Comparison of ENCODE assay signal across 11 mouse cellular contexts in genomic region chr9:13484267-13485240, GRCm38 (mm10). TPM values are rescaled to one million over a fixed set of nuclear protein-coding genes. Genes with fewer than 3 reads are reported as not detected.
DNase-seq lines count a peak whose midpoint lies in the region; ATAC-seq lines count a peak whose summit lies in the region.
"Had no signal": no experiment of that assay in that cellular context is flagged by ENCODE, and none has a peak within 500 bp of the region (broad histone marks: within the 10 kb centered on the region; RNA-seq: fewer than 3 reads in every experiment).

No protein-coding gene starts in this region.

- H3K27ac ChIP-seq in heart, embryonic 15.5 days = peak overlapping the region; percentile 48
- peak overlapping the region; percentile 32 for H3K27ac ChIP-seq in limb, embryonic 12.5 days
- no peak overlapping the region for H3K27ac ChIP-seq in hindbrain, embryonic 16.5 days (ENCODE audit: low read depth, low read length)

- no peaks in the 10 kb centered on the region for H3K27me3 ChIP-seq in heart, embryonic 15.5 days
- no peaks in the 10 kb centered on the region for H3K27me3 ChIP-seq in limb, embryonic 12.5 days
- H3K27me3 ChIP-seq in hindbrain, embryonic 16.5 days (replicated peaks; ENCODE audit: control insufficient read depth, insufficient read depth, low read length) = no peaks in the 10 kb centered on the region
- H3K27me3 ChIP-seq: embryonic facial prominence, embryonic 12.5 days had no signal

- peak overlapping the region; percentile 1; the same call in 1 of the 2 replicates for H3K9ac ChIP-seq in heart, embryonic 15.5 days
- H3K9ac ChIP-seq in limb, embryonic 12.5 days (replicated peaks) = no peak overlapping the region
- no peak overlapping the region for H3K9ac ChIP-seq in hindbrain, embryonic 16.5 days (ENCODE audit: low read depth, low read length)

- no peak overlapping the region; the same call in 1 of the 2 replicates for H3K4me3 ChIP-seq in heart, embryonic 15.5 days
- no peak overlapping the region for H3K4me3 ChIP-seq in limb, embryonic 12.5 days (replicated peaks)
- H3K4me3 ChIP-seq in hindbrain, embryonic 16.5 days (ENCODE audit: low read length) = no peak overlapping the region
- H3K4me3 ChIP-seq: embryonic facial prominence, embryonic 12.5 days had no signal

- H3K36me3 ChIP-seq in heart, embryonic 15.5 days = no peaks in the 10 kb centered on the region
- H3K36me3 ChIP-seq in limb, embryonic 12.5 days = no peaks in the 10 kb centered on the region
- H3K36me3 ChIP-seq in hindbrain, embryonic 16.5 days (ENCODE audit: control insufficient read depth, insufficient read depth, low read length) = no peaks in the 10 kb centered on the region
- H3K36me3 ChIP-seq: embryonic facial prominence, embryonic 12.5 days had no signal

- 47% methylated on average over 12 of the region's 12 CpGs for WGBS in heart, embryonic 15.5 days
- 48% methylated on average over 12 of the region's 12 CpGs for WGBS in limb, embryonic 12.5 days
- WGBS in hindbrain, embryonic 16.5 days = 58% methylated on average over 12 of the region's 12 CpGs

- H3K4me2 ChIP-seq in heart, embryonic 15.5 days = peak overlapping the region; percentile 40
- peak overlapping the region; percentile 6 for H3K4me2 ChIP-seq in limb, embryonic 12.5 days
- no peak overlapping the region for H3K4me2 ChIP-seq in hindbrain, embryonic 16.5 days (ENCODE audit: low read length)
- H3K4me2 ChIP-seq: embryonic facial prominence, embryonic 12.5 days had no signal

- H3K4me1 ChIP-seq in heart, embryonic 15.5 days (replicated peaks) = peaks cover 25% of the 10 kb centered on the region
- H3K4me1 ChIP-seq in limb, embryonic 12.5 days (replicated peaks) = peaks cover 28% of the 10 kb centered on the region
- H3K4me1 ChIP-seq in hindbrain, embryonic 16.5 days (ENCODE audit: control insufficient read depth, insufficient read depth, low read depth, low read length) = peaks cover 14% of the 10 kb centered on the region

- intact Hi-C loops in heart, postnatal 36 days (cut with DNase I) = no loop called here

- ATAC-seq in heart, embryonic 15.5 days (replicated peaks; ENCODE audit: insufficient number of reproducible peaks, insufficient read depth, low FRiP score, low read depth) = no peak
- ATAC-seq in limb, embryonic 12.5 days (ENCODE audit: insufficient number of reproducible peaks, insufficient read depth, low FRiP score, low TSS enrichment, low read depth) = no peak
- ATAC-seq in hindbrain, embryonic 16.5 days = no peak

- no peak for DNase-seq in heart, postnatal 36 days
- peak; percentile 28 for DNase-seq in right cerebral cortex, postnatal 25 days
- DNase-seq in right cerebral cortex, postnatal 4 days = no peak
- peak; percentile 49 for DNase-seq in thymus, postnatal 14 days
- no peak for DNase-seq in ovary, adult 18-20 months (ENCODE audit: low spot score)

- H3K9me3 ChIP-seq in heart, embryonic 15.5 days (replicated peaks) = no peaks in the 10 kb centered on the region
- no peaks in the 10 kb centered on the region for H3K9me3 ChIP-seq in limb, embryonic 12.5 days
- no peaks in the 10 kb centered on the region for H3K9me3 ChIP-seq in hindbrain, embryonic 16.5 days (ENCODE audit: control insufficient read depth, low read length)
- H3K9me3 ChIP-seq: embryonic facial prominence, embryonic 12.5 days had no signal

RNA-seq across cellular contexts. Expression of gene Gm17571, which starts 38.0 kb away (rescaled TPM):
- polyA plus RNA-seq in heart, embryonic 15.5 days (2015; fragmentation: Nextera tagmentation; extraction: Ambion mirVana) = not detected in 2 replicates
- not detected for total RNA-seq in heart, postnatal 36 days (2021)
- polyA plus RNA-seq in limb, embryonic 12.5 days (2016; fragmentation: Nextera tagmentation; extraction: Ambion mirVana) = not detected in 2 replicates
- not detected in 2 replicates for polyA plus RNA-seq in hindbrain, embryonic 16.5 days (2015; fragmentation: Nextera tagmentation; extraction: Ambion mirVana)
- total RNA-seq: layer of hippocampus, postnatal 14 days had no signal
- polyA plus RNA-seq: embryonic facial prominence, embryonic 12.5 days; neural tube, embryonic 11.5 days had no signal

Comparison
In these comparisons a context has a peak if more than half of its experiments do, and no peak if none do; other contexts are left out.
1. DNase-seq: peak in right cerebral cortex, postnatal 25 days (single experiment) and thymus, postnatal 14 days (single experiment); none in heart, postnatal 36 days (0 of 2), right cerebral cortex, postnatal 4 days (single experiment) and ovary, adult 18-20 months (single experiment).